Mouse (Mus musculus): ENCODE measurements around the gene Dlst.

The Dlst gene

DNA sequence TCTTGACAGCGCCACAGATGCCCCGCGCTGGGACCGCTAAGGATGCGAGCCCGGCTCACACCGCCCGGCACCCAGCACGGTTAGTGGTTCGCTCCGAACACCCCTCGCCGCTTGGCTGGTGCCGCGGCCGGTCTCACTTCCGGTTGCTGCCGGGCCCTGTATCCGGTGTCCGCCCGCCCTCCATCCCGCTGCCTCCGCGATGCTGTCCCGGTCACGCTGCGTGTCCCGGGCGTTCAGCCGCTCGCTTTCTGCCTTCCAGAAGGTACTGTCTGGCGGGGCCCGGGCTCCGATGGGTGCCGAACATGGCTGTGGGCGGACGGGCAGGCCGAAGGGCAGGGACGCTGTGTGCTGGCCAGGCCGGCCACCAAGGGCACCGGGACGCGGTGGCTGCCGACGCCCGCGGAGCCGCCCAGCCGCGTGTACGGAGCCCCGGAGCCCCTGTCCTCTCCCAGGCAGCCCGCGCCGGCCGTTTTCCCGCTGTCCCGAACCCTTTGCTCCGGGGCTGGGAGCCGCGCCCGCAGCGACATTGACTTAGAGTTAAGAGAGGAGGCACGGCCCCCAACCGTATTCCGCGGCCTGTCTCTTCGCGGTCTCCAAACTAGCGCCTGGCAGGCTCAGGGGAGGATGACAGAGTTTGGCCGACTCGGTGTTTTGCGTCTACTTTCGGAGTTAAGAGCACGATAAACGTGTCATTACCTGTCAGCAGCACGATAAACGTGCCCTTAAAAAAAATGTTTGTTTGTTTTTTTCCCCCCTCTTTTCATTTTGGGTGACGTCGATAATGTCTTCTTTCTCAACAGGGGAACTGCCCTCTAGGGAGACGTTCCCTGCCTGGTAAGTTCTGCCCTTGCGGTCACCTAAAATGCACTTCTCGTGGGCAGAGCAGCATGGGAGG is at the start of gene Dlst, which contains the start of gene Prox2:
Dlst (plus strand) TSS at position 136 of the 895 bp plus-strand sequence.
Prox2 (minus strand) TSS at position 62 of the 895 bp plus-strand sequence.
- peak; percentile 93 for DNase-seq (ENCODE audit: low spot score)

DNA sequence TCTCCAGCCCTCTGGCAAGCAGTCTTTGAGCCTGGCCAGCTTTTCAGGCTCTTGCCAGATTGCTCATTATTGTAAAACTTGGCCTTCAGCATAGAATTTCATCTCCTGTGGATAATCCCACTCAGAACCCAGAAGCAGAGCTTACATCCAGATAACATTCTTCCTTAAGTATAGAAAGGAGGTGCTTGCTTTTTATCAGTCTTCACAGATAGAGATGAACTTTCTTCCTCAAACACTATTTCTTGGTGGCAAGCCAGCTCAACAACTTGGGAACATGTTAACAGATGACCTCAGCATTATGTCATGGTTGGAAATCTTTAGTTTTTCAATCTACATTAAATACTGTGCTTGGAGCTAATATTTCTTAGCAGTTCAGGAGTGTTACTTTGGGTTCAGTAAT is 39.6 kb upstream of the Dlst start:
- no peak for DNase-seq (ENCODE audit: low spot score)

DNA sequence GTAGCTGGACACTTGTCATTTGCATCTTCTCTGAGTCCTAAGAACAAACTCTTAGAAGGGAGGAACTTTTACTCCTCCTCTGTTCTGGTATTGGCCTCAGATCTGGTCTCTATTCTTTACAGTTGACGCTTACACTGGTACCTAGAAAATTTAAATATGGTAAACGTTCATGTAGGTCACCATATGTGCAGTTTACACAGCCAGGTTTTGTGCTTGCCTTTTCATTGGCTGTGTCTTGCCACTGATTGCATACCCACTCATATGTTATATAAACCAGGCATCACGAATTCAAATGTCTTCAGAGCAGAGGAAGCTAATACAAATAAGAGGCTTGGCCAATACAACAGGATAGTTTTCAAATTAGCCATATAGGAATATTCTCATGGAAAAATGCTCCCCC is 33.5 kb upstream of the Dlst start:
- no peak for DNase-seq (ENCODE audit: low spot score)

DNA sequence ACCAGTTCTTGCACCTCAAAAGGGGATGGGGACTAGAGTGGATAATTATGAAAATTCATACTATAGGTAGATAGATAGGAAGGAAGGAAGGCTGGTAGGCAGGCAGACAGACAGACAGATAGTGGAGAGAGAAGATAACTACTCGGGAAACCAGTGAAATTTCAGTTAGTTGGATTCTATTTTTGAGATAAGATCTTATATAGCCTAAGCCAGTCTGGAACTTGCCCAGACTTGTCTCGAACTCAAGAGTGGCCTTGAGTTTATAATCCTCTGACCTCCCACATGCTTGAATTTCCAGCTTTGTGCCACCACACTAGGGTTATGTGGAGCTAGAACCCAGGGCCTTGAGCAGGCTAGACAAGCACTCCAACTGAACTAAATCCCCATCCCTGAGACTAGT is 26.4 kb upstream of the Dlst start:
- no peak for DNase-seq (ENCODE audit: low spot score)

DNA sequence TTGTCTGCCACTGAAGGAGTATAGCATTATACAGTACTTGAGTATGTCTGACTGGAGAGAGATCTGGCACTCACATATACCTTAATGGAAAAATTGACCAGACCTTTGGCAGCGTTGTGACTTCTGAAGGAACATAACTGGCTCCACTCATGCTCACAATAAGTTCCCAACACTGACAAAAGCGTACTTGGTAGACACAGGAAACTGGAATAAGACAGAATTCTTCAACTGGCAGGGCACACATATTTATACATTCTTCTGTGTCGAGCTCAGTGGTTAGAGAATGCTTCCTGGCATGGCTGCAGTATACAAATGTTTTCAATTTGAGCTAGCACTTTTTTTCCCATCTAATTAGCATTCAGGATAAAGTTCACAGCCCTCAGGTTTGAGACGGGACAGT is 25.7 kb upstream of the Dlst start:
- no peak for DNase-seq (ENCODE audit: low spot score)

DNA sequence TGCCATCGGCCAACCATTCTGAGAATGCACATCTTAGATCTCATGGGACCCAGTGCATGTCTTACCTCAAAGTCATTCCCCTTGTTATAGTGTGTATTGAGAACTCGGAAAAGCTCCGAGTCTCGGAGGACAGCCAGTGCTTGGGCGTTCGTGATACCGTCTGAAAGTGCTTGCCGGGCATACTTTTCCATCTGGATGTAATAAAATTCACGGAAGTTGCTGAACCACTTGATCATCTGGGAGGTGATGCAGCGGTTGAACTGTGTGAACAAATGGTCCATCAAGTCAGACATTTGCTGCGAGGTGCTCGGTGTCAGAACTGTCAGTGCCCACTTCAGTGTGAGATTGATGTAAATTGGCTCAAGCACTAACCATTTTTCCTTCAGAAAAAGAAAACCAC is 22.8 kb upstream of the Dlst start:
- DNase-seq (ENCODE audit: low spot score) = no peak

DNA sequence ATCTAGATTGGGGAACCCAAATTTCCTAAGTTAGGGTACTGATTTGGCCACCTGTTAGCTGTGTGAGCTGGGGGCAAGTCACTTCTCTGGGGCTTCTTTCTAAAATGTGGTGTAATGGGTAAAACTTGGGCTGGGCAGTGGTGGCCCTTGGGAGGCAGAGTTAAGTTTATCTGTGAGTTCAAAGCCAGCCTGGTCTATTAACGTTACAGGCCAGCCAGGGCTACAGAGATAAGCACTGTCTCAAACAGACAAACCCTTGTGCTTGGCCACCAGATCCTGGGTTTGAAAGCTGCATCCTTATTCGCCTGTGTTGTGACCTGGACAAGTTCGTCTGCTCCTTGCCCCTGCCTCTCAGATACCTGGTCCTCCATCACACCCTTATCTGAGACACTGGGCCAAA is 19.4 kb upstream of the Dlst start:
- no peak for DNase-seq (ENCODE audit: low spot score)

DNA sequence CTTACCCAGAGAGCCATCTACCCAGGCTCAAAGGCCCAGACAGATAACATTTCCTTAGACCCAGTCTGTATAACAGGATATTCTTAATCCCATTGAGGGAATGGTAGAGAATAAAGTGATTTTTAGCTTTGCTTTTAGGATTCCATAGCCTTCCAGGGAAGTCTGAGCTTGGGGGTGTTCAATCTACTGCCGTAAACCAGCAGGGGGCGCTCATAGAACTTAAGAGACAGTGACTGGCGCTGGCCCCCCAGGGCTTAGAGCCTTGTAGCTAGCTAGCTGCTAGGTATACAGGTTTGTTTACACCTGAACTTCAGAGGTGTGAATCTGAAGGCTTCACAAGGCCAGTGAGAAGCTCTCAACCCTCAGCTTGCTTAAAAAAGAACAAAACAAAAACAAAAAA is 18.4 kb upstream of the Dlst start:
- DNase-seq (ENCODE audit: low spot score) = peak; percentile 75

DNA sequence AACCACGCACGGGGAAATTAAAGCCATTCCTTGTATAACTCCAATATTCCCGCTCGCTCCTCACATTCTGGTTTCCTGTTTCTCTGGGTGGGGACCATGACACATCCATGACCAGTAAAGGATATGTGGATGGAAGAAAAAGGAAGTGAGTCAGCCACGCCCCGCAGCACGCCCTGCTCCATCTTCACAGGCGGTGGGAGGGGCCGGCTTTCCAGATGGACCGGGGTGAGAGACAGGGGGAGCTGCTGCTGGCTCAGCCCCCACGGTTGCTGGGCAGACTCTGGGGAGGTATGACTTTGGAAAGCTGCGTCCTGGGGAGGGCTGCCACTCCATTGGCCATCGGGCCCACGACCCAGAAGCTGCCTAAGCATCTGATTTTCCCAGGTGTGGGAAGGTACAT is 16.6 kb upstream of the Dlst start:
- DNase-seq (ENCODE audit: low spot score) = peak; percentile 85

DNA sequence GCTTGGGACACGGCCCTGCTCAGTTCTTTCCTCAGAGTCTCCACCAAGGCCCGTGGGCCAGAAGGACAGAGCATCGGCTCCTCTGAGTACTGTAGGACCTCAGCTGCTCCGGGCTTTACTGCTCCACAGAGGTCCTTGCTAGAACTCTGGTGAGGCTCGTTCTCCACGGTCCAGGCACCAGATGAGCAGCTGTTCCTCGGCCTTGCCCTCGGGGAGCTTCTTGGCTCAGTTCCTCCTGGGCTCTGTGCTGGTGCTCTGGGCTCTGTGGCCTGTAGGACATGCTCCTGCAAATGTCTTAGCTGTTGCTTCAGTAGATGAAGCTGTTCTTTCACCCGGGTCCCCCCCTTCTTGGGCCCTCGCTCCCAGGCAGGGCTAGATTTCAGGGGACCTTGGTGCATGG is 15.9 kb upstream of the Dlst start:
- peak; percentile 54 for DNase-seq (ENCODE audit: low spot score)

DNA sequence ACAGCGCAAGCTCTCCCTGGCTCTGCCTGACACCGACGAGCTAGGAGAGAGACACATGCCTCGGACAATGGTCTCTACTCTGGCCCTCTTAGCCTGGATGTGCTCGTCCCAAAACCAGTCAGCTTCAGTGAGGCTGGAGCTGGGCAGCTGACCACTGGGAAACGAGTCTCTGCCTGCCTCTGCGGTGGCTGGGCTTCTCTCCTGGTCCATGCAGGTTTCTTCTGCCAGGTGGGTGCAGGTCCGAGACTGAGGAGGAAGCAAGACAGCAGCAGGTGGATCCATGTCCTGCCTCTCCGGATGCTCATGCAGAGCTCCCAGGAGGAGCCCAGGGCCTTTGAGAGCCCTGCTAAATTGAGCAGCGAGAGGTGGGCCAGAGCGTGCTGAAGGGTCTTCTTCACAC is 15.5 kb upstream of the Dlst start:
- no peak for DNase-seq (ENCODE audit: low spot score)

DNA sequence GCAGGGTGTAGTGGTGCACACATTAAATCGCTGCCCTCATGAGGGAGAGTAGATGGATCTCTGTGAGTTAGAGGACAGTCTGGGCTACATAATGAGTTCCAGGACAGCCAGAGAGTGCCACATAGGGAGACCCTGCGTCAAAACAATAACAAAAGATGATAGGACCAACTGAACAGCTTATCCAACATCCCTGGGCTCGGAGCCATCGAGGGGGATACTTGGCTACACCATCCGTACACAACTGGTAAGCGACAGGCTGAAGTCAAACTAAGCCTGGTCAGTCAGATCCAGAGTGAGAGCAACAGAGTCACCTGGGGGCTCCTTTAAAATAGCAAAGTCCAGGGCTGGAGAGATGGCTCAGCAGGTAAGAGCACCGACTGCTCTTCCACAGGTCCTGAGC is 14.8 kb upstream of the Dlst start:
- no peak for DNase-seq (ENCODE audit: low spot score)

DNA sequence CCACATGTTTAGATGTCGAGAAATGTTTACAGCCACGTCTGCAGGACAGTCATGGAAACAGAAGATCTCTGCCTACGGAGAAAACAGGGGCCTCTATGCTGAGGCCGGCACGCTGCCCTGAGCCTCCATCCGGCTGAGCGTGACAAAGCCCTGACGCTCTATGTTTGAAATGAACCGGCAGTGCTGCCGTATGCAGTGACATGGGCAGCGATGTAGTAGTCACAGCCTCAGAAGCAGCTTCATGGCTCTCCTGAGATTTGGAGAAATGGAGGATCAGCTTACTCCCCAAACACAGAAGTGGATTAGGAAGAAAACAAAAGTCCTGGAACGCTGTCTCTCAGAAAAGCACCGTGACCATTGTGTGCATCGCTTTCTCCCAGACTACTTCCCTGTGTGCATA is 9.6 kb upstream of the Dlst start:
- DNase-seq (ENCODE audit: low spot score) = no peak

DNA sequence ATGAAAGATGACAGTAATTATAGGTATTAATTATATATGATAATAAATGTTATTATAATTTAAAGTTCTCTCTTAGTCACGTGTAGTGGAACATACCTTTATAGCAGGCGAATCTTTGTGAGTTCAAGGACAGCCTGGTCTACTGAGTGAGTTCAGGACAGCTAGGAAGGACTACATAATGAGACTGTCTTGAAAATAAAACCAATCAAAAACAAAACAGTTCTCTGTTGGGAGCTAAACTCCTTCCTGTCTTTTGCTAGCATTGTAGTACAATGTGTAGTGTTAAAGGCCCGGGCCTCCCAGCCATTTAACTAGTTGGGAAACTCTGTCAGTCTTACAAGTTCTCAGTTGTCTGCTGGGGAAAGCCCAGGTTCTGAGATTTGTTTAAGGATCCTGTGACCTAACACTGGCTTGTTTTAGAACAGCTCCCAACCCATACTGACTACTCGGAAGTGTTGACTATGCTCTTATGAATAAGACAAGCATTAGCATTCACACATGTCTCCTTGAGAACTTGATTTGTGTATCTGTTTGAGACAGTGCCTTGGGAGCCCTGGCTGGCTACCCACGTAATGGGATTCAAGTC is 9.0 kb upstream of the Dlst start:
- no peak for DNase-seq (ENCODE audit: low spot score)

DNA sequence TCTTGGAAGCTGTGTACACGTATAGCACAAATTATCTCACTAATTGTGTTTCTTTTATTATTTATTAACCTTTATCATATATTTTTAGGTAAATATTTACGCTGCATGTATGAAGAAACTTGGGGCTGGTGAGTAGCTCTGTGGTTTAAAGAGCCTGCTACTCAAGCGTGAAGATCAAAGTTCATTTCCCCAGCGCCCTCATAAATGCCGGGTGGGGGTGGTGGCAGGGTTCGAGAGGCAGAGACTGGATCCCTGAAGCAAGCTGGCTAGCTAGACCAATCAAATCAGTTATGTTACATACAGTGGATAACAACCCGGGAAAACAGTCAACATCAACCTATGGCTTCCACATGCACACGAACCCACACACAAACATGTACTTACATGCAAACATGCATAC is 7.5 kb upstream of the Dlst start:
- DNase-seq (ENCODE audit: low spot score) = no peak

DNA sequence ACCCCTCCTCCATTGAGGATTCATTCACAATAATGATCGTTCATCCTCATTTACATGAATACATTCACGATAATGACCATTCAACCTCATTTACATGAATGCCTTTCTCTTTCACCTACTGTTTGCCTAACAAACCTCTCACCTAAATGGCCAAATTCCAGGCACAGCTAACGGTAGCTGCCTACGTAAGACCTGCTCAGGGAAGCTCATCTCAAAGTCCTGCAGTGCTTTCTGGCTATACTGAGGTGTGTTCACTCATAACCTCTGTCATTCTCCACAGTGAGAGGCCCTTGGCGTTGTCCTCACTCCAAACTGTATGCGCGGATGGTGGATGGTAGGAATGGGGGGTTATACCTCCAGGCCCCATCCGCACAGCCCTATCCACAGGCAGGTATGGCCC is 5.8 kb upstream of the Dlst start:
- no peak for DNase-seq (ENCODE audit: low spot score)

DNA sequence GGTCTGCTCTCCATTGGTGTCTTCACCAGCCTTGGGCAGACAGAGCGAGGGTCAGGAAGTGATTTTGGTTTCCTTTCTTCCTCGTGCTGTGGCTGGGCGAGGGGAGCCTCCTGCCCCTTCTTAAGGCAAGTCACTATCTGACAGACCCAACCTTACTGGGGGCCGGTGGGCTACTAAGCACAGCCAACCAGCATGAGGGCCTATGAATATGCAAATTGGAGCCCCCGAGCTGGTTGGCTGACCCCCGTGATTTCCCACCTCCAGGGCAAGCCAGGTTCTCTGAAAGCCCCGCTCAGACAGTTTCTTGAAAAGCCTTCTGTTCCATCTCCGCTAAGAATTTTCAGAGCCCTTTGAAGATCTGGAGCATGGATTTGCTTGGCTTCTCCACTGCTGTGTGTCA is 4.3 kb upstream of the Dlst start:
- no peak for DNase-seq (ENCODE audit: low spot score)

DNA sequence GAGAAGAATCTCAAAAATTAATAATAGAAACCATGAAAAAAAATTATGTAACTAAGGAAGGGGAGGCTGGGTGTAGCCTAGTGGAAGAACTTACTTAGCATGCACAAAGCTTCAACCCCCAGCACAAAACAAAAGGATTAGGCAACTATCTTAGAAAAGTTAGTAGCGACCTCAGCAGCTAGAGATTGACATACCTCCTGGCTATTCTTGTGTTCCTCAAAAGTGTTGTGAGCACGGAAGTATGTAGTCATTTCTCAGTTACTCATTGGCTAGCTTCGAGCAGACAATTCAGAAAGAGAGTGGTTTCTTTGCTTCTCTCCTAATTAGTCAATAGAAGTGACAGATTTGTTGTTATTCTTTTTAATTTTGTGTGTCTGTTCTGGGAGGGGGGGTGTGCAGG is 2.0 kb upstream of the Dlst start:
- no peak for DNase-seq (ENCODE audit: low spot score)

DNA sequence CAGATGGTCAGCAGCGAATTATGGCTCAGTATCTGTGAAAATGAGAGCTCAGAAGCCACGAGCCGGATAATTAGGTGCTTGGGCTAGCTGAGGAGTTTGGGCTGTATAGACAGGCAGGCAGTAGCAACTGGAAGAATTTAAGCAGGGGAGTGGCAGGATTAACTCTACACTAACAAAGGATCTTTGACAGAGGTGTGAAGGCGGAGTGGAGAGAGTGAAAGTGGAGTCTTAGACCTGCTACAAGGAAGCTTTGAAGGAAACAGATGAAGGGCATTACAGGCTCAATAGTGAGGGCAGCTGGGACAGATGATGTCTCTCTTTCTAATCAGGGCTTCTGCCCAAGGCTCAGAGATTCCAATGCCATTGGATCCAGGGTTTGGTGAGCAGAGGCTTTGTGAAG is 1.2 kb upstream of the Dlst start:
- no peak for DNase-seq (ENCODE audit: low spot score)

DNA sequence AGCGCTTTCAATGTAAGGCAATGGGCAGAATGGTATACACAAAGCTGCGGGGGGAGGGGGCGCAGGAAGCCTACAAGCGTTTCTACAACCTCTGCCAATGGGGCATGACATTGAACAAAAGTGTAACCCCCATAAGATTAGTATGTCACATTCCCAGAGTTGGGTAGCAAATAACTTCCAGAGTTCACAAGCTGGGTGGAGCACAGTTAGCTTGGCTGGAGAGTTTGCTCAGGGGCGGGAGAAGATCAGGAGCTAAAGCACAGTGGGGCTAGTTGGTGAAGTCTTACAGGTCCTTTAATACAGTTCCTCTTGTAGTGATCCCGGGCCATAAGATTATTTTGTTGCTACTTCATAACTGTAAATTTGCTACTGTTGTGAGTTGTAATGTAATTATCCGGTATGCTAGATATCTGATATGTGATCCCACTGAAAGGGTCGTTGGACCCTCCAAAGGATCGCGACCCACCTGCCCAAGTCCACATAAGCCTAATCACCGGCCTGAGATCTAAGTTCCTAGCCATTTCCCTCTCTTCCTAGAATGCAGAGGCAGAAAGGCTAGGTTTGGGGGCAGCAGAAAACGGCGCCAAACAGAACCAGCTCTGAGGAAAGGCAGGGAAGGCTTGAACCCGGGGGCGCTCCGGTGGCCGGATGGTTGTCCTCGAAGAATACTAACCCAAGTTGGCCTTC is 479 bp upstream of the Dlst start:
- no peak for DNase-seq (ENCODE audit: low spot score)

DNA sequence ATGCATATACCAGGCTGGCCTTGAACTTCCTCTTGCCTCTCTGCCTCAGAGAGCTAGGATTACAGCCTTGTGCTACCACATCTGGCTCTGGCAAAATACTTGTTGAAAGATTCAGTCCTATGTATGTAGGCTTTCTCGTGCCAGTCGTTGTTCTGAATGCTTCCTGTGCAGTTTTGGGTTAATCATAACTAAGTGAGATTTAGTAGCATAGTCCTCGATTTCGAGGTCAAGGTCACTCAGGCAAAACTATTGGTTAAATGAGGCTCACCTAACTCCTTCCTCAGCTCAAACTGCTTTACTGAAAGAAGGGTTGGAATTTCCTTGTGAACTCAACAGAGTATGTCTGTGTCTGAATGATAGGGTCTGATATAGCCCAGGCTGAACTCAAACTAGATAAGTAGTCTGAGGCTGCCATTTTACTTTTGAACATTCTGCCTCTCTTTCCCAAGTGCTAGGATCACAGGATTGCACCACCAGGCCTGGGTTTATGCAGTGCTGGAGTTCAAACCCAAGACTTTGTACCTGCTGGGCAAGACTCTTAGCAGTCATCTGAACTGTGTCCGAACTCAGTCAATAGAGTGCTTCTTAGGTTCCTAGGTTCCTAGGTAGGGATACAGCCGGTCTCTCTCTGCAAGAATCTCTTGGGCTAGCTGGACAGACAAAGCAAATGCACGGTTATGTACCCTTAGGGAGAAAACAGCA is 2.1 kb downstream of the Dlst start:
- DNase-seq (ENCODE audit: low spot score) = no peak

DNA sequence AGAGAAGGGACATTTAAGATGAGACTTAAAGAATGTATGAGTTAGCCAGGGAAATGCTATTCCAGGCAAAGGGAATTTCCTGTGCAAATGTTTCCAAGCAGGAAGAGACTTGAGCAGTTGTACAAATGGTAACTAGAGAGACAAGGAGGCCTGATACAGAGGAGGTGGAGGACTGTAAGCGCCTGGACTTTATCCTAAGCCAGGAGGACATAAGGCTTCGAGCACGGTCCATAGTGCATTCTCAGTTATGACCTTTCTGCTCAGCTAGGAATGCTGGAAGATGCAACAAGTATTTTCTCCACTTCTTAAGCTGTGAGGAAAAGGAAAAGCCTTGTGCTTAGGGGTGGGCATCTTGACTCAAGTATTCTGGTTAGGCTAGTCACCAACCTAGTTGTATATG is 2.7 kb downstream of the Dlst start:
- no peak for DNase-seq (ENCODE audit: low spot score)

DNA sequence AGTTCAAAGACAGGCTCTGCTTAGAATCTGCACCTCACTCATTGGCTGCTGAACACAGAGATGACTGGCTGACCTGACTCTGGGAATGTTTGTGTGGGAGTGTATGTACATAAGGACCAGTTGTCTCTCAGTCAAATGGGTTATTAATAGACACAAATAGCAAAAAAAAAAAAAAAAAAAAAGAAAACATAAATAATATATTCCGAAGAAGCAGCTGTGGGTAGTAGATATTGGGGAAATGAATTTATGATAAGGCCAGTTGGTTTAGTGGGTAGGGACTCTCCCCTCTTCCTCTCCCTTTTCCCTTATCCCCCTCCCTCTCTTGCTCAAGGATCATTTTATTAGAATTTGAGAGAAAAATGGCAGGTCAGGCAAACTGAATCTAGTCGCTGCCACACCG is 3.3 kb downstream of the Dlst start:
- DNase-seq (ENCODE audit: low spot score) = no peak

Measured in MN1 (cell line).